Mouse (Mus musculus) natural killer cell, adult 2 months (primary cell): ENCODE results near the gene Pkp3.

ENCODE experiments used
- DNase-seq, 2 experiments: peaks; one replicate each; pipeline ENCODE4 v3.0.0; 2022; ENCODE audit warnings: low spot score in 2 of 2

The Pkp3 gene

DNA sequence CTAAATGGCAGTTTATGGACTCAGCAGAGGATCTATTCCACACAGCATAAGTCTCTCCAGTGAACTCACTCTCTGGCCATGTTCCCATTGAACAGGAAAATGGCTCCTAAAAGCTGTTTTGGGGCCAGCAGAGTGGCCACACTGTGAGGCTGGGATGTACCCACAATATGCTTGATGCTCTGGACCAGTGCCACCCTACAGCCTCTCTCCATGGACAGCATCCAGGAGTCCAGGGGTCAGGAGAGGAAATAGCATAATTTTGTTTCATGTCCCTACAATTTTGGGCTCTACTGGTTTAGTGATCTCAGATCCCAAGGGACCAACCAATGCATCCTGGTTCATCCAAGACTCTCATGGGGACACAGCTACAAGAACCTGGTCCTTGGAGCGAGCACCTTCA, 20.5 kb upstream of the Pkp3 start:
- no peak for DNase-seq

DNA sequence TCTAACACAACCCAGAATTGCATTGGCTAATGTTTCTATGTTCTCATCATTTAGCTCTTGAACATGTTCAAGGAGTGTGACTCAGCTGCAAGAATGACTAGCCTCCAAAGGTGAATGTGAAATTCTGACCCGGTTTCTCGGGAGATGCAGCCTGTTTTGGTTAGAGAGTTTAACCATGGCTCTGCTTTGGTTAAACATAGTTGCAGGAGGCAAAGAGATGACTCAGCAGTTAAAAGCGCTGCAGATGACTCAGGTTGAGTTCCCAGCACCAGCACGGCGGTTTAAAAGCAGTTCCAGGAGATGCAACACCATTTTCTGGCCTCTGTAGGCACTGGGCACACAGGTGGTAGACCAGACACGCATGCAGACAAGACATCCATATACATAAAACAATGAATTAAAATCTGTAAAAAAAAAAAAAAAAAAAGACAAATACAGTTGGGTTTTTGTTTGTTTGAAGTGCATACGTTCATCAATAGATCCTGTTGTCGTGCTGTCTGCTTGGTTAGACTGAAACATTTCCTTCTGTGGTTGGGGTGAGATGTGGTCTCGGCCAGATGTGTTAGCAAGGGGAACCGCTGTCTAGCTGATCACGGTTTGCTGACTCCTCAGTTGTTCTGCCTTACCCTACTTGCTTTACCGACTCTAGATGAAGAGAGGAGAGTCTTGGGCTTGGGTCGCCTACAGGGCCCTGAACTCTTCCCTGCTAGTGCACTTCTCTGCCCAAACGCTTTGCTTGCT, 19.2 kb upstream of the Pkp3 start:
- peak; percentile 61 to 75 for DNase-seq

DNA sequence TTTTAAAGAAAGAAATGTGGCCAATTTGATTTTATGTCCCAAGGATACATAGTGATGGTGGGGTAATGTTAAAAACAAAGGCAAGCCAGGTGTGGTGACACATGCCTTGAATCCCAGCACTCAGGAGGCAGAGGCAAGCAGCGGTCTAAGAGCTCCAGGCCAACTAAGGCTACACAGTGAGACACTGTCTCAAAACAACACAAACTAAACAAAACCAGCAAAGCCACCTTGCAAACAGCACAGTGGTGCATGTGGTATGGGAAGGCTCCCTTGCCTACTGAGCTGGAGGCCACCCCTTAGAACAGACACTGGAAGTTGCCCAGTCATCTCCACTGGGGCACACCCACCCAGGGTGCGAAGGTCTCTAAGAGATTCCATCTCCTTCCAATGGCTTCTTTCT, 18.1 kb upstream of the Pkp3 start:
- no peak for DNase-seq

DNA sequence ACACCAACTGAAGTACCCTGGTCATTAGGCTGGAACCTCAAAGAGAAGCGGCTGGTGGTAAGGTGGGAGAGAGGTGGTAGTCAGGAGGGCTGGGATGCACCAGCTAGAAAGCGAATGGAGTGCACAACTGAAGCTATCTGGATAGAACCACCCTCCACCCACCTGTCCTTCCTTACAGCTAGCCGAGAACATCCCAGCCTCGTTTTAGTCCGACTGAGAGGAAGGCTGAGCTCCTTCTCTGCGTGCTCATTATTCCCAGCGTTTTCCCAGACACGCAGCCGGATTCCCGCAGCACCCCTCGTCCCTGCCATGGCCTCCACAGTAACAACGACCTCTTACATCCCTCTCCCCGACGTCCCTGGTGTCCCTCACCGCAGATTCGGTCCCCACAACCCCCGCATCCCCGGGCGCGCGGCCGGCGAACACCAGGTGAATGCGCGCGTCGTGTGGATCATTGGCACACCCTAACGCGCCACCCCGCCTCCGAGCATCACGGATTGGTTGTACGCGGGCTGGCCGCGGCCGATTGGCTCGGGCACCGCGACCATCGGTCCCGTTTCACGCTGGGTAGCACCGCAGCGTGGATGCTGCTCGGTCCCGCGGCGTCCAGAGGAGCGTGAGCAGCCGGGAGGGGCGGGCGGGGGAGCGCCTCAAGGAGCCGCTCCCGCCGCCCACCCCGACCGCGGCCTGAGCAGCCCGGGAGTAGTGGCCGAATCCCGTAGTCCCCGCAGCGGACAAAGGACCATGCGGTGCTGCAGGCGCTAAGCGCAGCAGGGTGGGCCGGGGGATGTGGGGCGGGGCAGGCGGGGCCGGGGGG, 17.4 kb upstream of the Pkp3 start, which contains the start of gene B4galnt4:
B4galnt4 (plus strand) TSS at position 679 of the 817 bp plus-strand sequence.
- DNase-seq: no peak

DNA sequence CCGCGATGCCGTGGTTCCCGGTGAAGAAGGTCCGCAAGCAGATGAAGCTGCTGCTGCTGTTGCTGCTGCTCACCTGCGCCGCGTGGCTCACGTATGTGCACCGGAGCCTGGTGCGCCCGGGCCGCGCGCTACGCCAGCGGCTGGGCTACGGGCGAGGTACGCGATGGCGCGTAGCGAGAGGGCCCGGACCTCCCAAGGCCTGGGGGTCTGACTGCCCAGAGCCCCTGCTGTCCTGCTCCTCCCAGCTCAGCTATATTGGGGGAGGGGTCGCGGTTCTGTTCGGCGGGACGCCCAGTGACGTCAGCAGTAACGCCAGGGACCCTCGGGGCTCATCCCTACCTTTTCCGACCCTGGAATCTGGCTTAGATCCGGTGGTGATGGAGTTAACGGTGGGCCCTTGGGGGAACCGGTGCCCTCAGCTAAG, 16.7 kb upstream of the Pkp3 start:
- no peak for DNase-seq

DNA sequence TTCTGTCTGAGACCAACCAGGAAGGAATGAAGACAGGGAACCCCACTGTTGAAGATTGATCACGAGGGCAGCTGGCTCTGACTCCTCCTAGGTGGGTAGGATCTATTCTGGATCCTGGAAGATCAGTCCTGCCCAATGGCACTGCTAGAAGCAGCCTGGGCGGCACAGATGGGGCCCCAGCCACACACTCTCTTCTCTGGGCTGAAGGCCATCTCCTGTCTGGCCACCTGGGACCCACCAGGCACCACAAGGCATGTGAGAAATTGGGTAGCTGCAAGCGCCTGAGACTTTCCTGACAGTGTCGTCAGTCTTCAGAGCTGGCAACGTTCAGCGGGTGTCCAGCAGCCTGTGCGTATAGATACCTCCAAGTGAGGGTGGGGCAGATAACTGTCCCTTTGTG, 15.5 kb upstream of the Pkp3 start:
- DNase-seq: no peak

DNA sequence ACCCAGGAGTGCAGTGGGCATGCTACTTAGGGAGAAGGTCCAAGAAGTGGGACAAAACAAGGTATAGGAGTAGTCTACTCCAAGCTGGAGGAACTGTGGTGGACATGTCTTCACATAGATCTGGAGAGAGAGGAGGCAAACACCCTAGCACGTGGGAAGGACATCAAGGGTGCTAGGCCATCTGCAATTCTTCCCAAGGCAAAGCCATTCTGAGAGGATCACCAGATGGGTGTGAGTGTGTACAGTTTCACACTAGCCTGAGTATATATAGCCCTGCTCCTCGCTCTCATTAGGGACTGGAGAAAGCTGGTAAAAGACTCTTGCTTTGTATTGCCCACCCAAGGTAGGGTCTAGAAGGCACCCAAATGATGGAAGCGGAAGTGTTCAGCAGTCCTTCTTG, 14.7 kb upstream of the Pkp3 start:
- no peak for DNase-seq

DNA sequence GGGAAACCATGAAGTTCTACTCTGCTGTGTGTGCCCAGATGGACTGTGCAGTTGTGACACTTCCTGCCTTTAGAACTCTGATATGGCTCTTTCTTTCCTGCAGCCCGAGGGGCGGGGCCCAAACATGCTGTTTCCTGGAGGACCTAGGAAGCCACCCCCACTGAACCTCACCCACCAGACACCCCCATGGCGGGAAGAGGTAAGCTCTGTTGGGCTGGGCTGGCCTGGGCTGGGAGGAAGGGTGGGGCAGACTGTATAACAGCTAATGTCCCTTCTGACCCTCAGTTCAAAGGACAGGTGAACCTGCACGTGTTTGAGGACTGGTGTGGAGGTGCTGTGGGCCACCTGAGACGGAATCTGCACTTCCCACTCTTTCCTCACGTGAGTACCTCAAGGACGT, 13.8 kb upstream of the Pkp3 start:
- no peak for DNase-seq

DNA sequence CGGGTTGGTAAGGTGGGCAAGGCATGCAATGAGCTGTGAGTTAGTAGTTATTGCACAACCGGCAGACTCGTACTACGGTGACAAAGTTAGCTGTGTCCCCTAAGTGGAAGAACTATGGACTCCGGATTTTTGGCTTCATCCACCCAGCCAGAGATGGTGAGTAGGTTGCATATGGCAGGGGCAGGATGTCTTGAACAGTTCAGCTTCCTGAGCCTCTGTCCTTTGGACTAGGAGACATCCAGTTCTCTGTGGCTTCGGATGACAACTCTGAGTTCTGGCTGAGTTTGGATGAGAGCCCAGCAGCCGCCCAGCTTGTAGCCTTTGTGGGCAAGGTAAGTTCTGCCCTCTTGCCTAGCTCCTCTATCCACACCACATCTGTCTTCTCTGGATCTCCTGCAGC, 13.4 kb upstream of the Pkp3 start:
- no peak for DNase-seq

DNA sequence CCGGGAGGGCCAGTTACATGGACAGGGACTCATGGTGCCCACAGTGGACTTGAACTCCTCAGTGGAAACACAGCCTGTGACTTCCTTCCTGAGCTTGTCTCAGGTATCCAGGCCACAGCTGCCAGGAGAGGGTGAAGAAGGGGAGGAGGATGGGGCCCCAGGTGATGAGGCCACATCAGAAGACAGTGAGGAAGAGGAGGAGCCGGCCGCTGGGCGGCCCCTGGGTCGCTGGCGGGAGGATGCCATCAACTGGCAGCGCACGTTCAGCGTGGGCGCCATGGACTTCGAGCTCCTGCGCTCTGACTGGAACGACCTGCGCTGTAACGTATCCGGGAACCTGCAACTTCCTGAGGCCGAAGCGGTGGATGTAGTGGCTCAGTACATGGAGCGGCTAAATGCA, 9.7 kb upstream of the Pkp3 start:
- no peak for DNase-seq

DNA sequence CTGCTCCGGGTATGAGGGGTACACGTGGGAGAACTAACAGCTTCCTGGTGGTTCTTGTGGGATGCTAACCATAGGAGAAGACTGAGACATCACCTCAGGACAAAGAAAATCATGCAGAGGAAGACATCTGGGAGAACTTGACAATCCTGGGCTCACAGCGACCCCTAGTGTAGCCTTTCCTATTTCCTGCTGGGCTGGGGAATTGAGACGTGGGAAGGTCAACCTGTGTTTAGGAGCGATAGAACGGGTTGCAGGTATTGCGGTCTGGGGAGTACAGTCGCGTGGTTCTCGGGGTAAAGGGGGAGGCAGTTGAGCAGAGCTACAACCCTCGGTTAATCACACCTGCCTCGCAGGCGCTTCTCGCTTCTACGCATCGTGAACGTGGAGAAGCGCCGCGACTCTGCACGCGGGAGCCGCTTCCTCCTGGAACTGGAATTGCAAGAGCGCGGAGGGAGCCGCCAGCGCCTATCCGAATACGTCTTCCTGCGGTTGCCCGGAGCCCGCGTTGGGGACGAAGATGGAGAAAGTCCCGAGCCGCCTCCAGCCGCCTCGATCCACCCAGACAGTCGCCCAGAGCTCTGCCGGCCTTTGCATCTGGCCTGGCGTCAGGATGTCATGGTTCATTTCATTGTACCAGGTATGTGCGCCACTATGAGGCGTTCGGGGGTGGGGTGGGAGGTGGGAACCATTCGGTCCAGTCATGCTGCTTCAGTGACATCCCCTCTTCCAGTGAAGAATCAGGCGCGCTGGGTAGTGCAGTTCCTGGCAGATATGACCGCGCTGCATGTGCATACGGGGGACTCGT, 7.8 kb upstream of the Pkp3 start:
- DNase-seq: peak; percentile 36 to 54

DNA sequence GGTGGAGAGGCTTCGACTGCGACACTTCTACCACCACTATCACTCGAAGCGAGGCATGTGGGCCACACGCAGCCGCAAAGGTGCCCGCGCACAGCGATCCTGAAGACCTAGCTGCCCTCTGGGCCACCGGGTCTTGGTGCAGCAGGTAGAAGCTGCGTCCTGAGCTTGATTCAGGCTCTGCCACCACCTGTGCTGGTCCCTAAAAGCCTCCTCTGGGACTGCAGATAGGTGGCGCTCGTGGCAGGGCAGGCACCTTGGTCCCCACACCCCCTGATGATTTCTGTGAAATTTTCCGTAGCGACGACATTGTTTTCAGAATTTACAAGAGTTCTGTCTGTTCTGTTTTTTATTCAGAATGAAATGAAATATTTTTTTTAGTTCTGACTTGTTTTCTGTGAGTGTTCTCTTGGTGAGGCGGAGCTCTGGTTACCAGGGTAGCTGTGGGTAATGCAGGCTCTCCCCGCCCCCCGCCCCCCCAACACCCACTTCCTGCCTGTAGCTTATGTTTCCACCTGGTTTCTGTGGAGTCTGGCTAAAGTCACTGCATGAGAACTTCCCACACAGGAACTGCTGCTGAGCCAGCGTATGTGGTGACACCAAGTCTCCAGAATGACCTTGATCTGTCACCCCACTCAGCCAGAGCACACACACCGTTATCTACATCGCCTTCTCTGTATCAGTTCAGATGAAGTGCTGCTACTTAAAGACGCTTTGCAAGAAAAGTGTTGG, 5.8 kb upstream of the Pkp3 start:
- DNase-seq: peak; percentile 38 to 58

DNA sequence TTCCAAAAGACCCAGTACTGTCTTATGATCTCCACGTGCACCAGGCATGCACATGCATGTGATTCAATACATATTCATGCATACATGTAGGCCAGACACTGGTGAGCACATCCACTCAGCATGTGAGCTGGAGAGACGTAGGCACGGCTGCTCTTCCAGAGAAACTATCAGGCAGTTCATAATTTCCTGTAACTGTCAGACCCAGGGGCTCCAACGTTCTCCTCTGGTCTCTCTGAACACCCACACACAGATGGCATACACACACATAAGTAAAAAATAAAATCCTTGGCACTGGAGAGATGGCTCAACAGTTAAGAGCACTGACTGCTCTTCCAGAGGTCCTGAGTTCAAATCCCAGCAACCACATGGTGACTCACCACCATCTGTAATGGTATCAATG, 4.2 kb upstream of the Pkp3 start:
- DNase-seq: no peak

DNA sequence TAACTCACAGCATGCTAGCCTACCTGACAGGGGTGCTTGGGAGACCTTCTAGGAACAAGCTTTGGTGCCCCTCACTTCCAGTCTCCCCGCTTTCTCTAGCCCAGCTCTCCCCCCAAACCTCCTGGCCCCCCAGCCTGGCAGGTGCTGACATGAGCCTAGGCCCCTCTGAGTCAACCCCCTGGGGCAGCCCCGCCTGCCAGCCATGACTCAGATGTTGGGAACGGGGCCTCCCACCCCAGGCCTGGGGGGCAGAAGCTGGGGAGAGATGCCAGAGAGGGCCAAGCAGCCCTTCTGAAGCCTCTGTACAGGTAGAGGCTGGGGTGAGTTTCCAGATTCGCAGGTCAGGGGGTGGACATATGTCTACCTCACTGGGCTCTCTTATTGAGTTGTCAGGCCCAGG, 858 bp downstream of the Pkp3 start:
- no peak for DNase-seq

DNA sequence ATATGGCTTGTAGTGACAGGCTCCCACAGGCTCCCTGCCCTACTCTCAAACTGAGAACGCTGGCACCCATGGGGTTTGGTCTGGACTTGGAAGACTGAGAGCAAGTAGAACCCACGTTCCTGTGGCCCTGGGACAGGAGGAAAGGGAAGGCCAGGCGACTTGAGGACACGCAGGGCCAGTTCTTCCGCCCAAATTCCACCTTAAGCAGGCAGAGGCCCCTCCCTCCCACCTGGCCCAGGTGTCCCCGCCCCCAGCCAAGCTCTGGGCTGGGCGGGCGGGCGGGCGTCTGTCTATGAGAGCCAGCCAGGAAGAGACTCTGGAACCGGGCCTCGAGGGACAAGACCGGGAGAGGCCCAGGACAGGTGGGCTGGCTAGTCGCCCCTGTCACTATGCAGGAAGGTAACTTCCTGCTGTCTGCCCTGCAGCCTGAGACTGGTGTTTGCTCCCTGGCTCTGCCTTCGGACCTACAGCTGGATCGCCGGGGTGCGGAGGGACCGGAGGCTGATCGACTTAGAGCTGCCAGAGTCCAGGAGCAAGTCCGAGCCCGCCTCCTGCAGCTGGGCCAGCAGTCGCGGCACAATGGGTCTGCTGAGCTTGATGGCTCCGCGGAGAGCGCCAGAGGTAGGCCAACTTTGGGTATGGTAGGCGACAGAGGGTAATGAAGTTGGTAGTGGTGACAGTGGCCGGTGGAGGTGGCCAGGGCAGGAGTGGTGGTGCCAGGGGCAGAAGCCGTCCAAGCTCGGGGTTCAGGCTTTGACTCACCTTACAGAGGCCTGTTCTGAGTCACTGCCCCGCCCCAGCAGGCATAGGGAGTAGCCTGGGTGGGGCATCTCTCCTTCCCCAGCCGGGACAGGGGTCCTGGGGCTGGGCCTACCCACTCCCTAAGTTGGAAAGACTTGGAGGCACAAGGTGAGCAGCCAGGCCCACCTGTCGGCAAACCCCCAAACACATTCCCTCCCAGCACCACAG, 1.7 kb downstream of the Pkp3 start:
- DNase-seq: no peak

DNA sequence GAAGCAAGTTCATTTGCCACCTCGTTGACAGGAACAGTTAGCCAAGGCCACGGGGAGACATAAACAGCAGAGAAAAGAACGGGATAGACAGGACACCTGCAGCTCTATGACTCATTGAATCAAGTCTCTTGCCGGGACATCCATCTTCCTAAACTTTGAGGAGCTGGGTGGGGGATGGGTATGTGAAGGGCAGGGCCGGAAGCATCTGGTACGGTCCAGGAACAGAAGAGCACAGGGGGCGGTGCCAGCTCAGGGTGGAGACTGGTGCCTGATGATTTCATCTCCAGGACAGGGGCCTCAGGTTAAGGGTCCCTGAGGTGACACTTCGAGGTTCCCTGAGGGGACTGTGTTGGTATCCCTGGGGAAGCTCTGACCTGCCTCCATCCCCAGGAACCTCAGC, 9.9 kb downstream of the Pkp3 start:
- DNase-seq: peak in 1 of 2 experiments; percentile 17

DNA sequence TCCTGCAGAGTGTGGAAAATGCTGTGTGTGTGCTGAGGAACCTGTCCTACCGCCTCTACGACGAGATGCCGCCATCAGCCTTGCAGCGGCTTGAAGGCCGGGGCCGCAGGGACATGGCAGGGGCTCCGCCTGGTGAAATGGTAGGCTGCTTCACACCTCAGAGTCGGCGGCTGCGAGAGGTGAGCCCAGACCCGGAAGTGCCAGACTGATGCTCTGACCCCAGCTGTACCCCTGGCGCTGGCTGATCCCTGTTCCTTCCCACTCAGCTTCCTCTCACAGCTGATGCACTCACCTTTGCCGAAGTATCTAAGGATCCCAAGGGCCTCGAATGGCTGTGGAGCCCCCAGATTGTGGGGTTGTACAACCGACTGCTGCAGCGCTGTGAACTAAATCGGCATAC, 10.5 kb downstream of the Pkp3 start:
- DNase-seq: peak; percentile 41 to 56

DNA sequence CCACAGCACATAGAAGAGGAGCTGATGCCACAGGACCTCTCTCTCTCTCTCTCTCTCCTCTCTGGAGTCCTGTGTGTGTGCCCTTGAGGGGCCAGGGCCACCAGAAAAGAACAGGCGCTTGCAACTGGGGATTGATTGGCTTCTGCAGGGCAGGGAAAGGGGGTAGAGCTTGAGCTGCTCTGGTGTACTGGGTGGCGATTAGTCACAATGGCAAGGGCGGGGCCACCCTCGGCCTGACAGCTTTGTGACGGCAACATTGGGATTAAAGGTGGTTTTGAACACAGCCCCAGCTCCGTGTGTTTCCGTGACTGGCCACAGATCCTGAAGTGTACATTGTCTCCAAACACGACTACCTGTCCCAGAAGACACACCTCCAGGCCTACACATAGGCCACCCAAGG, 12.2 kb downstream of the Pkp3 start:
- DNase-seq: no peak

DNA sequence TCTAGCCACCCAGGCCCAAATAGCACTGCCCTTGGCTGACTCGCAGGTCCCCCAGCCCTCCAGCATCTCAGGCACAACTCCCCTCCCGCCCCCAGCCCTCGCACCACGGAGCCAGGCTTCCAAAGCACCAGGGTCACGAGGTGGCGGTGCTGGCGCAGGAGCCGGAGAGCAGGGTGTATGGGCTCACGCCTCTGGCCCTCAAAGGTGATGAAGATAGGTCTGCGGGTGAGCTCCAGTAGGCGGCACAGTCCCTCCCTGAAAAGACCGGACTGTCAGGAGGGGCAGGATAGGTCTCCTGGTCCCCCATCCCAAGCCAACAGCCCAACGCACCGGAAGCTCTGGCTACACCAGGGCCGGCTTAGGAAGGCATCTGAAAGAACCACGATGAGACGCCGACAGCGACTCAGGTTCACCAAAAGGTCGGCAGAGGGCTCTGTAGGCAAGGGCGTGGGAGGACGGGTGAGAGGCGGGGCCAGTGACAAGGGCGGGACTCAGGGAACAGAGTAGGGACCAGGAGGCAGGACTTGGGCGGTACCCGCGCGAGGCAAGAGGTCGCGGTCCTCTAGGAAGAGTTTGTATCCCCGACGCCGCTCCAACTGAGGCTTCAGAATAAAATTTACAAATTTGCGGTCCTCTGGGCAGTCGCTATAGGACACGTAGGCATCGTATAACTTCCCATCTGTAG, 14.2 kb downstream of the Pkp3 start:
- DNase-seq: peak; percentile 68 to 78

DNA sequence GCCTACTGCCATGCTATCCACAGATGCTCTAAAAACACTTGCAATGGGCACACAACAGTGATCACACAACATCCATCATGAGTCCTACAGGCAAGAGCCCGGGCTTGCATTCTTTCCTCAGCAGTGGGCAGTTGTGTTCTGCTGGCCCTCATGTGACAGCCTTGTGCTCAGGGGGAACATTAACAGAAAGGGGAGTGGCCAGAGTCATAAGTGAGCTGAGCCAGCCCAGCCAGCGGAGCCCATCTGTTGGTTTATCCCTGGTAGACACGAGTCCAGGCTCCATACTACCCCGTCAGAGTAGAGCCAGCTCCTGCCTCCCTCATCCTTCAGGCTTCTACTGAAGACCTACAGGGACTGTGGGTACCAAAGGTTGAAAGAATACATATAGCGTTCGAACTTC, 15.9 kb downstream of the Pkp3 start:
- no peak for DNase-seq
